Mouse (Mus musculus) gastrocnemius, adult 2 months (tissue): ENCODE measurements around the gene Rufy3. TPM values are rescaled to one million over a fixed set of nuclear protein-coding genes. Genes with fewer than 3 reads are reported as not detected.
A peak's percentile ranks its signal among the peaks of the same experiment; 100 is the strongest.

Experiments used
- DNase-seq: peaks from one replicate; pipeline ENCODE4 v3.0.0; 2022
- H3K27ac ChIP-seq: fragments of 200-600 bp; 2 replicates; pipeline ENCODE4 v1.8.1; 2022; ENCODE audit warnings: mild to moderate bottlenecking
- H3K4me3 ChIP-seq: fragments of 200-600 bp; 2 replicates; pipeline ENCODE4 v1.8.1; 2022; ENCODE audit warnings: mild to moderate bottlenecking, moderate library complexity
- CTCF ChIP-seq: fragments of 200-600 bp; IDR thresholded peaks from 2 replicates; pipeline ENCODE4 v1.8.1; 2022; ENCODE audit warnings: antibody characterized with exemption, mild to moderate bottlenecking, moderate library complexity
- intact Hi-C: fragments of 180-260 bp; cut with DNase I; formaldehyde crosslinking; loops from one replicate; pipeline ENCODE4 v1.15.1; 2025
- total RNA-seq, 2 experiments: library from RNA; stranded (reverse); gene quantifications; 2 replicates each; pipeline ENCODE4 v1.2.3; 2021

The Rufy3 gene
- total RNA-seq, 2 experiments from 2014 or later, result 6.3 to 7.4 TPM

DNA sequence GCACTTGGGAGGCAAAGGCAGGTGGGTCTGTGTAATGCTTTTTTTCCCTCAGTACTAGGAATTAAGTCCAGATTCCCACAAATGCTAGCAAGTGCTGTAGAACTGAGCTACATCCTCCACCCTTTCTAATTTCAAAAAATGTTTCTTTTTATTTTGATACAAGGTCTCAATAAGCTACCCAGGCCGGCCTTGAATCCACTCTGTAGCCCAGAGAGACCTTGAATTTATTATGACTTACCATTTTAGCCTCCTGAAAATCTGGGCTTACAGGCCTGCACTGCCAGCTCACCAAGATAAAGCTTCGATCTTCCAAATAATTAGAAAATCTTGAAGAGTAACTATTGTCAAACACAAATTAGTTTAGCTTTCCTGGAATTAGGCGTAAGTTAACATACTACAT, 39.2 kb downstream of the Rufy3 start:
- Histone ChIP-seq H3K4me3 (no peak overlapping the region), H3K27ac (no peak overlapping the region)
- no peak for DNase-seq
- intact Hi-C loops, result no loop called here
- TF ChIP-seq CTCF, result no peak

- Histone ChIP-seq H3K4me3 (no peak overlapping the region), H3K27ac (no peak overlapping the region)
- TF ChIP-seq CTCF, result no peak
- intact Hi-C loops, result no loop called here
- no peak for DNase-seq
These were observed 40.0 kb downstream of the Rufy3 start for GRCm38 (mm10) chr5:88604641-88605358.

GRCm38 (mm10) chr5:88614129-88614528, 49.3 kb downstream of the Rufy3 start:
- no peak for DNase-seq
- Histone ChIP-seq H3K27ac (no peak overlapping the region), H3K4me3 (no peak overlapping the region)
- intact Hi-C loops, result no loop called here
- no peak for TF ChIP-seq CTCF

DNA sequence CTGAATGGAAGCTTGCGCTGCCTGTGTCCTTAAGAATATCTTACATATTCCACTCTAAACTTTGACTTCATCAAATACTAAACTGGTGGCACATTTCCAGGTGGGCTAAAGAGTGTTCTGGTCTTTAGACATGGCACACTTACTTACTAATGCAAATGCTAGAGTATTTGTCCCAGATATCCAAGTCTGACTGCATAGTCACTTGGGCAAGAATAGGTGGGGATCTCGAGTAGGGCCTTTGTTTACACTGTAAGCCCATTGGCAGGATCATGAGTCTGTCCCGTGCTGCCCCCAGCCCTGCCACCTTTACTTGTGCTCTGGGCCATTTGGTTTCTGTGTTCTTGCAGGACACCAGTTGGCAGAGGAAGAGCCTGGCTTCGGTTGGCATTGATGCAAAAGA, 52.1 kb downstream of the Rufy3 start:
- H3K4me3 ChIP-seq, result no peak overlapping the region
- DNase-seq, result no peak
- no peak overlapping the region for H3K27ac ChIP-seq
- intact Hi-C loops, result no loop called here
- no peak for TF ChIP-seq CTCF

DNA sequence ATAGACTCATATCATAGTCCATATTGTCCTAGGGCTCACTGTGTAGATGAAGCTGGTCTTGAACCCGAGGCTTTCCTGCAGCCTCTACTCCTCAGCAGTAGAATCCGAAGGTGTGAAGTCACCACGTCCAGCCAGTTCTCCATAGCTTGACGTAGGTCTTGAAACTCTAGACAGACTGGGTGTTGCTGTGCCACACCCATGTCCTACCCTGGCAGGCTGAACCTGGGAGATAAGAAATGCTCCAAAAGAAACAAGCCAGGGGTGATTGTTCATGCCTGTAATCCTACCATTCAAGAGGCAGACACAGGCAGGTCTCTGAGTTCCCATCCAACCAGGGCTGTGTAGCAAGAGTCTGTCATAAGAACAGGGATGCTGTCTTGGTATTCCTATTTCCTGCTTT, 62.7 kb downstream of the Rufy3 start:
- intact Hi-C loops, result no loop called here
- DNase-seq, result no peak
- no peak overlapping the region for H3K27ac ChIP-seq
- H3K4me3 ChIP-seq, result no peak overlapping the region
- TF ChIP-seq CTCF, result no peak

- no peak for DNase-seq
- H3K27ac ChIP-seq, result no peak overlapping the region
- no peak overlapping the region for H3K4me3 ChIP-seq
- no peak for TF ChIP-seq CTCF
- intact Hi-C loops, result no loop called here
These were observed 64.3 kb downstream of the Rufy3 start for GRCm38 (mm10) chr5:88629125-88629524.

DNA sequence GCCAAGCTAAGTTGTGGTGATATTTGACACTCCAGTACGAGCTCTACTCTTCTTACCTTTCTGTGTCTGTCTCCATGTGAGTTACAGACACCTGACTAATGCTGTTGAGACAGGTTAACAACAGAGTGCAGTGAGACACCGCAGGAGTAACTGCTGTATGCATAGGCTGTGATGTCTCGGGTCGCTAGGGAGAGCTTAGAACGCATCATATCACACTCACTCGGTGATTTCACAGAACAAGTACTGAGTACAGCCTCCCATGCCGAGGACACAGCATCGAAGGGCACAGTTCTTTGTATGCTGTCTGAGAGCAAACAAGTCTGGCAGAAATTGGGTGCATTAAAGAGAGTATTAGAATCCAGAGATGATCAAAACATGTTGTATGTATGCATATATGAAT, 65.1 kb downstream of the Rufy3 start:
- no peak overlapping the region for H3K4me3 ChIP-seq
- intact Hi-C loops, result no loop called here
- H3K27ac ChIP-seq, result no peak overlapping the region
- no peak for DNase-seq
- TF ChIP-seq CTCF, result no peak

- DNase-seq, result peak; percentile 46
- no peak overlapping the region for H3K4me3 ChIP-seq
- intact Hi-C loops, result no loop called here
- no peak overlapping the region for H3K27ac ChIP-seq
- TF ChIP-seq CTCF, result no peak
These were observed 66.0 kb downstream of the Rufy3 start for GRCm38 (mm10) chr5:88630883-88631282.

DNA sequence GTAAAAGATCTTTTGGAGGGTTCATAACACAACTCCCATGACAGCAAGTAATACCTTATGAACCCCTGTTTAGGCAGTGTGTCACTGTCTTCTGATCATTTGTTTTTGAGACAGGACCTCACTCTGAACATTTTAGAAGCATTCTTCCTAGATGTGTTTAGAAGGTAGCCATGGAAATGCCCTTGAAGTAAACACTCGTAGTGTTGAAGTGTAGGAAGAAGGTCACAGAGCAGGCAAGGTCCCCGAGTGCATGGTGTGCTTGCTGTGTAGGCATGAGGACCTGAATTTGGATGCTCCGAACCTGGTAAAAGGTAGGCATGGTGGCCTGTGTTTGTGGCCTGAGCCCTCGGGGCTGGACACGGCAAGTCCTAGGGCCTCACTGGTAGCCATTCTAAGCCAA, 66.7 kb downstream of the Rufy3 start:
- no peak for TF ChIP-seq CTCF
- Histone ChIP-seq H3K27ac (no peak overlapping the region), H3K4me3 (no peak overlapping the region)
- intact Hi-C loops, result no loop called here
- no peak for DNase-seq

DNA sequence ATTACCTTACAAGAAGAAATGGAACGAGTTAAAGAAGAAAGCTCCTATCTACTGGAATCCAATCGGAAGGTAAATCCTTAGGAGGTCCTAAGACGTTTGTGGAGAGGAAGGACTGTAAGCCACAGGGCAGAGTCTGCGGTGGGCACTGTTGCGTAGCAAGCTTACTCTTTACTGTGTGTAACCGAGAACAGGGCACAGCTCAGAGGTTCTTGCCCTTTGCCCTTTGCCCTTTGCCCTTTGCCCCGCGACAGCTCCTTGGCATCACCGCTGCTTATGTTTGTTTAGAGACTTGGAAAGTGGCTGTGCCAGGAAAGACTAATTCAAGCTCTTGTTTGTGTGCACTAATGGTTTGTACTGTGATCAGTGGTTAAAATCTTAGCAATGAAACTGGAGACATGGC, 67.6 kb downstream of the Rufy3 start:
- TF ChIP-seq CTCF, result no peak
- intact Hi-C loops, result no loop called here
- no peak overlapping the region for H3K4me3 ChIP-seq
- H3K27ac ChIP-seq, result no peak overlapping the region
- no peak for DNase-seq

GRCm38 (mm10) chr5:88634076-88634475, 69.2 kb downstream of the Rufy3 start:
- DNase-seq, result no peak
- intact Hi-C loops, result no loop called here
- H3K27ac ChIP-seq, result no peak overlapping the region
- TF ChIP-seq CTCF, result no peak
- no peak overlapping the region for H3K4me3 ChIP-seq

DNA sequence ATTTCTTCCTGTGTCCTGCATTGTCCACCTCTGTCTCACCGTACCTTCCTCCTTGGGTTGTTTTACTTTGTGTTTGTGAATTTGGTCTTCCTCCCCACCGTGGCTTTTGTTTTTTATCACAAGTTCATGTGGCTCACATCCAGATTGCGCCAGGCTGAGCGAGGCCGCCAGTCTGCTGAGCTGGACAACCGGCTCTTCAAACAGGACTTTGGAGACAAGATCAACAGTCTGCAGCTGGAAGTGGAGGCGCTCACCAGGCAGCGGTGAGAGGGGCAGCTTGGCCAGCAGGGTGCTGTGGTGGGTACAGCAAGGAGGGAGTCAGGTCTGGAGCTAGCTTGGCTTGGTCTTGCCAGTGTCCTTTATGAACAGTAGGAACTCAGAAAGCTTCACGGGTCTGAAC, 77.9 kb downstream of the Rufy3 start:
- no peak overlapping the region for H3K4me3 ChIP-seq
- no peak overlapping the region for H3K27ac ChIP-seq
- TF ChIP-seq CTCF, result no peak
- intact Hi-C loops, result no loop called here
- no peak for DNase-seq

- Histone ChIP-seq H3K27ac (no peak overlapping the region), H3K4me3 (no peak overlapping the region)
- DNase-seq, result peak; percentile 74
- no peak for TF ChIP-seq CTCF
- intact Hi-C loops, result no loop called here
These were observed 78.7 kb downstream of the Rufy3 start for GRCm38 (mm10) chr5:88643491-88643890.

- H3K27ac ChIP-seq, result no peak overlapping the region
- intact Hi-C loops, result no loop called here
- TF ChIP-seq CTCF, result no peak
- no peak overlapping the region for H3K4me3 ChIP-seq
- no peak for DNase-seq
These were observed 80.1 kb downstream of the Rufy3 start for GRCm38 (mm10) chr5:88644901-88645300.
